Mouse (Mus musculus): Measurements from ENCODE around the gene Kcnn4.

- no peak for TF ChIP-seq CTCF (IDR thresholded peaks at IDR 0.05; ENCODE audit: low read depth)
- no peak for TF ChIP-seq EP300 (IDR thresholded peaks at IDR 0.05; ENCODE audit: low read depth)
Observed at GRCm38 (mm10) chr7:24429413-24430112, 59.5 kb downstream of the Kcnn4 start.

Measured in liver, embryonic 14.5 days (tissue).